Mouse (Mus musculus) layer of hippocampus, adult 9-10 months (tissue): ENCODE measurements at regions not wholly inside any gene's neighbourhood (a gene's known extent, or its start where the extent isn't known, plus 50 kb on each side); places are given as distances from the start of the nearest gene placed in this dataset.
A peak's percentile ranks its signal among the peaks of the same experiment; 100 is the strongest.

Source experiments
- DNase-seq: peaks from one replicate; pipeline ENCODE4 v3.0.0; 2022; ENCODE audit warnings: low spot score

DNA sequence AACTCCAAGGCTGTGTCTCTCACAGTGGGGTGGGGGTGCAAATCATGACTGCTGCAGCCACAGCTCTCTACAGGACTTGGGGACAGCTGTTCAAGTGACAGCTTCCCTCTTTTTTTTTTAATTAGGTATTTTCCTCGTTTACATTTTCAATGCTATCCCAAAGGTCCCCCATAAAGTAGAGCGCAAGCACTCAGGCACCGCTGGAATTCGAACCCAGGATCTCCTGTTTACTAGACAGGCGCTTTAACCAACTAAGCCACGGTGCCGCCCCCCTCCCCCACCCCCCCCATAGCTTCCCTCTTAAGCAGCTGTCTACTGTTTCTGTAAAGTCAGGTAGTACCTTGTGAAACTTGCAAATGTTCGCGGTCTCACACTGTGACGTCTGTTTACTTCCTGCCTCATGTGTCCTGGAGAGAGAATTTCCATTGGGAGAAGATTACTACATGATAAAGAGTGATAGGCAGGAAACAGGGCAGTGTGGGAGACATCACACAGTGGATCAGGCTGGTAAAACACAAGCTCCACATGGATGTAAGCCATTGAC lies 324.7 kb downstream of the 1700129C05Rik start:
- no peak for DNase-seq

DNA sequence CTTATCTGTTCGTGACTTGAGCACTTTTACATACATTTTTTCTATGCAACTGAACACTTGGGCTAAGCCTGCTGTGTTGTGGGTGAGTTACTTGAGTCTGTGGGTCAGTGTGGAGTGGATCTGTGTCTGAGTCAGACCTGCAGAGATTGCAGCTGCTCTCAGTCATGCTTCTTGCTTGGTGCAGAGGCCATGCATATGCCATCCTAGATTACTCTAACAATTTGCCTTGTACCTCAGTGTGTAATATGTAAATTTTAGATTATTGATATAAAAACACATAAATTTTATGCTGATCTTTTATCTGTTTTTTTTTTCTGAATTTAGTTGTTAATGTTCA lies 326.2 kb downstream of the 1700129C05Rik start:
- no peak for DNase-seq

DNA sequence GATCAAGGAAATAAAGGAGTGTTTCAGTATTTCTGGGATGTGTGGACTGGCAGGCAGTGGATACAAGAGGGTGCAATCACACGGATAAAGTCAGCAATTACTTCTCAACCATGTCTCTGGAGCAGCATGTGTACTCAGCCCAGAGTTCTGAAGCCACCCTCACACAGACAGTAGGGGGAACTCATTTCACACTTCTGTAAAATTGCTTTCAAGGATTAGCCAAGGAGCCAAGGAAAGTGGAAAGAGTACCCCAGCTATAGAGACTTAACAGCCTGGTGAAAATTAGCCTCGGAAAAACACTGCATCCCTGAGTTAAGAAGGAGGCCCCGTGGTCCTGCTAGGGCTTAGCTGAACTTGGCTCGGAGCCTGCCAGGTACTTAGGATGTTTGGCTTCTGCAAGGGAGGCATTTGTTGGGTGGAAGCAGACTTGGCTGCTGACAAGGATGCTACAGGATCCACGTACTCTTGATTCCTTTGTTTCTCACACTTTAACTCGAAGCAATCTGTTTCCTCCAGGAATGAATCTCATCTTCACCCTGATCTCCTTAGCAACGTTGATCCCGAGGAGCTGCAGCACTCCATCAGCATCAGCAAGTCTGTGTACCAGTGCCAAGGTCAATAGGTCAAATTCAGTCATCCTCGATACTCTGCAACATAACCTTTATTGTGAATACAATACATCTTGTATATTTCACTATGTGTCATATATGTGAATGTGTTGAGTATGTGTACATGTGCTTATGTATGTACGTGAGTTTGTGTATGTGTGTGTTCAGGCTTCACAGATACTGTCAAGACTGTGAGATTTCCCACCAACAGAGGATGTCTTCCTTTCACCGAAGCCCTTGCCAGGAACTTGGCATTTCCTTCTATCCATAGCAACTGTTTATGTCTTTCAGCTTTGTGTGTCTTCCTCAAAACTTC lies 326.8 kb downstream of the 1700129C05Rik start:
- DNase-seq: no peak

DNA sequence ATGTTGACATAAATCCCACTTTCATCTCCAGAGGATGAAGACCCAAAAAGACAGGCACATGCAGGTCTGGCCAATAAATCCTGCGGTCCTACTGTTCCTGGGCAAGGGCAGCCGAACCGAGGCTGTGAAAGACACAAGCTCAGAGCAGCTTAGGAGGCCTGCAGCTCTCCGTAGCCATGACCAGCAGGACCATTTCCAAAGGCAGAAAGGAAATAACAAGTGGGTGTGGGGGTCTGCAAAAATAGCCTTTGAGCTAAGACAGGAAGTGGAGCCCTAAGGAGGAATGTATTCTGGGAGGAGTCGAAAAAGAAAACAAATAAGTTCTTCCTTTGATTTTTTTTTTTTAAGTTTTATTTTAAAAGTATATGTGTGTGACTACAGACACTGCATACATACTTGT lies 330.1 kb downstream of the 1700129C05Rik start:
- no peak for DNase-seq

DNA sequence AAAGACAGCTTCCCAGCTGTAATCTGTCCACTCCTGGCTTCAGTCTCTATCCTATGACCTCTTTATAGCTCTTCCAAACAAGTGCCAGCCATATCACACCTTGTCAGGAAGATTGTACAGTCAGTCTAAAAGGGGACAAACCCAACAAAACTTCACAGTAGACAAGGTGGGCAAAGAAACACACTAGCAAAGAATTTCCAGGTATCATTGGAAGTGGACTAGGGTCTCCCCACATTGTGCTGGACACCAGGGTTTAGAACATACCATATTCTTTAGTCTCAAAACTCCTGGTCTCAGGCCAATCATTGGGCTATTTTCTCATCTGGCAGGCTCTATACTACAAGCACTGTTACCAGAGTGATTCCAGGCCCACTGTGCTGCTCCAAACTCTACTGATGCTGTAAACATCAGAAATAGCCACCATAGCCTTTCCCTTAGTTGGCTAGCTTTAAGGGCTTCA lies 341.3 kb downstream of the 1700129C05Rik start:
- DNase-seq: no peak

DNA sequence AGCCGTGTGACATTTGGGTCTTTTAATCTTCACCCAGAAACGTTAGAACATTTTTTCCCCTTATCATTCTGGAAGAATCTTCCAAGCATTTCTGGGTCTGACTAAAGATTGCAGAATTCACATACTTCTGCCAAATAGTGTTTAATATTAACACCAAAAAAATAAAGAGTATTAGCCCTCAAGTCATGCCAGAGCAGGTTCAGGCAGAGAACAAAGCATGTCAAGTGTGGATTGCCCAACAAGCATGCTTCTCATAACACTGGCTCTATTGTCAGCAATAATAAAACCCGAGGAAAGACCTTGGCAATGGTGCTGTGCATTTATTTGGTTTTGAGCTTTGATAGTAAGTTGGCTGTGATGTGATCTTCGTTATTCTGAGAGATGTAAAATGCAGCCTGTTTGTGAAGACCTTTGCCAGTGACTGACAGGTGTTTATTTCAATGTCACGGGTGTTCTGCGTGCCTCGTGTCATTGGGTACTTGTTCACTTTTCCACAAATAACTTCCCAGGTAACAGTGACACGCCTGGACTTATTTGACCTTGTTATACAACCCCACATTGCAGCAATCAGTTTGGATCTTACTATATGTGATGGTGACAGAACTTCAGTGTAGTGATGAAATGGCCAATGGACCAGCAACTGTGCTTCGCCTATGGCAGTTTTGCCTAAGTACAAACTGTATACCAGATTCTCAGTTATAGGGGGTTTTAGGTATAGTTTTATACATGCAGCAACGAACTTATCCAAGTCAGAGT lies 354.3 kb downstream of the 1700129C05Rik start:
- DNase-seq: no peak

DNA sequence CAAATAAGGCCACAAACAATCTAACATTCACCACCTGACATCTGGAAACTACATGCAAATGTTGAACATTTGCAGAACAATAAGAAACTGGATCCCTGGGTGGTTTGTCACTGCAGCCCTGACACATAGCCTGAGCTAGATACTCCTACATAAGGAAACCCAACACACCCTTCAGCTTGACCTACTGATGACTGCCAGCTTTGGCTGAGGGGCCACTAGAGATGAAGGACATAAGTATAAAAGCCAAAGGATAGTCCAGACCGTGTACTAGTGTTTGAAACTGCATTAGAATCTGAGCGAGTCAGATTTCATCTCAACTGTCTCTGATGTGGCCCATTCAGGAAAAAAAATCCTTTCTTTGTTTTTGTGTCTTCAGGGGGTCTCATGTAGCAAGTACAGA lies 355.1 kb downstream of the 1700129C05Rik start:
- DNase-seq: no peak

DNA sequence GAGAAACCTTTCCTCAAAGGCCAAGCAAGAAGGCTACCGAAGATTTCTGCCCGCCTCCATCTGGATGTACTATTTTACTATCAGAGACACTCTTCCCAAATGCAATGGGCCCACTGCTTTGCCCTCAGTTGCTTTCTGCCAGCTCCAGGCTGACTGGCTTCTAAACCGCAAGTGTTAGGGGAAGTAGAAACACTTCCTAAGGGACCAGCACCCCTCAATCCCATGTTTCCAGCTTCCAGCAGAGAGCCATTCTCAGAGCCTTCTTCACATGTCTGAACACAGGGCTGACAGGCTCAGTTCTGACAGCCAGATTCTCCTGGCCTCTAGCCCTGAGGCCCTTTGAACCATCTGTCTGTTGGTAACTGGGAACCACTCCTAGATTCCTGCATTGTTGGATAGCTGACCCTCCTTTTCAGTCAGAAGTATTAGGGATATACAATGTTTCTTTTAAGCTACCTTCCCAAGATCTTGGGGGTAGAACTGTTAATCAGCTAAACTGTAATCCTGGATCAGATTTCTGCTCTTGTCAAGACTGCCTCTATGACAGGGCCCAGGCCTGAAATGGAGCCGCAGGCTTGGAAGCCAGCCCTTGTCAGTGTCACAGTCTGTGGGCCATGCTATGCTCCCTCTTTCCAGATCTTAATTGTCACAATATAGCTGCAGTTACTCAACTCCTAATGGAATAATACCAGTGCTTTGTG lies 355.8 kb downstream of the 1700129C05Rik start:
- no peak for DNase-seq

DNA sequence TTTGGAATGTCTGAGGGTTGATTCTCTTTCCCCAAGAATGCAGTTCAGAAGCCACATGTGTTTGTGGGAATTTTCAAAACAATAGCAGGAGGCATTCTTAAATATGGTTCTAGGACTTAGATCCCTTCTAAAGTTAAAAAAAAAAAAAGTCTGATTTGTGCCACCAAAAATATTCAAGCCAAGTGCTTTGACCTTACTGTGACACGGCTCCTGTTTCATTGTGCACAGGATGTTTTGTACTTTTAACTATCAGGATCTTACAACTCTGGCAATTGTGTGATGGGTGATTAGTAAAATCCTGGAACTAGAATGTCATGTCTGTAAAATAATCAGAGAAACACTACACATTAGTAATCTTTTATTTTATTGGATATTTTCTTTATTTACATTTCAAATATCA lies 359.5 kb downstream of the 1700129C05Rik start:
- no peak for DNase-seq

DNA sequence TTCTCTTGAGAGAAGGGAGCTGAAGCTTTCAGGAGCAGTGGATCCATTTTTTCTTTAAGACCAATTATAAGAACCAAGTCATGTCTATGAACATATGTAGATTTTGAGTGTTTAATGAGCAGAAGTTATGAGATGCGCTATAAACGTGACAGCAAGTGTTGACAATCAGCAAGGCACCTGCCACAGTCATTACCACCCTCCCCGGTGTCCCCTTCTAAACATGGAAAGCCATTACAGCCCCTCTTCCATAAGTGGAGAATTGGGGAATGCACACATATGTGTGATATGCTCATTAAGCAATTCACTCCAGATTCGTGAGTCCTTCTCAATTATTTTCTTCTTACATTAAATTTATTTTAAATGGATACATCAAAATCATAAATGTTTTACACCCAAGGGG lies 362.4 kb downstream of the 1700129C05Rik start:
- DNase-seq: no peak

DNA sequence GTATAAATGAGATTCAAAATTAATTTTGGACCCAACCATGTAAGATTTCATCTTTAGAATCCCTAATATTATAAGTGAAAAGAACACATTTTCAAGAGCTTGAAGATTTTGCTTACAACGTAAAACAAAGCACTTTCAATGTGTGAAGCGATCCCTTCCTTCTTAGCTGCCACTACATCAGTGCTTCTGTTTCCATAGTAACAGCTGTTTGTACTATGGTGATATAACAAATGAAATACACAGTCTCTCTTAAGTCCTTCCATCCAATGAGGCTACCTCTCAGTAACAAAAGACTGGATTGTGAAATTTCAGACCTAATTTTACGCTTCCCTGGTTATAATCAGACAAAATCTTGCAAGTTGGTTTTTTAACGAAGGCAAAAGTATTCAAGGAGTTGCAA lies 364.0 kb downstream of the 1700129C05Rik start:
- DNase-seq: no peak

DNA sequence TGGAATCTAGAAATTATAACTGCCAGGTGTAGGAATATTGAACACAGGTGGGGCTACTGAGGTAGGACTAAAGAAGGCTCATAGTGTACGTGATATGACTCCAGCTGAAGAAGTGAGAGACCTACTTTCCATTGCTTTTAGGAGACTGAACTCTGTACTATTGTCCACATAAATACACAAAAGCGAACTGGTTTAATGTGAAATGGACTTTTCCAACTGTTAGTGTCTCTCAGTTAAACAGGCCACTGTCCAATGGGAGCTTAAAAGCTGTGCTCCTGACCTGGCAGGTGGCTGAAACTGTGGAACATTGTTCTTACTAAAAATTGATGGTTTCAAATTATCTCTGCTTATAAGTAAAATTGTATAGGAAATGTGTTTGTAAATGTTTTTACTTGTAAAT lies 381.4 kb downstream of the 1700129C05Rik start:
- DNase-seq: no peak

DNA sequence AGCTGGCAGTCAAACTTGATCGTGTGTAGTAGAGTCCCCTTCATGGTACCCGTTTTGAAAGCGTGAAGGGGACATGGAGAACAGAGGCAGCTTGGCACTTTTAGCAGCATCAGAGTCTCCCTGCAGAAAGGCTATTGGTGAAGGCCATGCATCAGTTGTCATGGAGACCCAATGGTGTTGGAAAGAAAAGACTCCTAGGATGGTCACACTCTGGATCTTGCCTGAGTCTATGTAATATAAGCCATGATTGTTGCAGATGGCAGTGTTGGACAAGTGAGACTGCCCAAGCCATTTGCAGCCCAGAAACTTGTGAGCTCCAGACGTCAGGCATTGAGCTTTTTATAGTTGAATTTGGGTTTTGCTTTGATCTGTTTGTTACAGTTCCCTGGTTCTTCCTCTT lies 382.9 kb downstream of the 1700129C05Rik start:
- DNase-seq: no peak

DNA sequence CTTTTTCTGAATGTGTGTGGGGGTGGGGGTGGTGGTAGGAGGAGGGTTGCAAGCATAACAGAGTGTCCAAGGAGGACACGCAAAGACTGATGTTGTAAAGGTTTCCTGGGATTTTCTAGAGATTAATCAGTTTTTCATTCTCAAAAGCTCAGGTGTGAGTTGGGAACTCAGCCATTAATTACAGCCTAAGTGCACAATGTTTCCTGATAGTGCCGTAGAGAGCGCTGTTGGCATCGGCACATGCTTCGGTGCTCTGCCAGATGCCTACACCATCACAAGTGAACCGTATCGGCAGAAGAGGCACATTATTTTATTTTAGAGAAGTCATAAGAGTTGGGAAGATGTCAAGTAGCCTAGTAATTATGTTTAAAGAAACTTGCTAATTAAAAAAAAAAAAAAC lies 388.9 kb downstream of the 1700129C05Rik start:
- DNase-seq: no peak

DNA sequence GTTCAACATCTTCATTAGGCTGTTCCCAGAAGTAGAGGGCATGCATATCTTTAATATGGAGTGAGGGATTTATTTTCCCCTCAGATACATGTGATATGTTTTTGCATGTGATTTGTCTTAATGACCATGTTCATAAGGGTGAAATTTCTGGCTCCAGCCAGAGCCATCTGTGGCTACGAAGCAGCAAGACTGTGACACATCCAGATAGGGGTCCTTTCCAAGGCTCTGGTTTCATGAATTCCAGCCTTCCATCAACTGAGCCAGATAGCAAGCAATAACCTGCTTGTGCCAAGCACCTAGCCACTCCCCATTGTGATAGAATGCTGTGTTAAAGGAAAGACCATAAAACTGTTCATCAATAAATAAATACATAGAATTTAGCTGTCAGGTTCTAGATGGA lies 389.6 kb downstream of the 1700129C05Rik start:
- no peak for DNase-seq

DNA sequence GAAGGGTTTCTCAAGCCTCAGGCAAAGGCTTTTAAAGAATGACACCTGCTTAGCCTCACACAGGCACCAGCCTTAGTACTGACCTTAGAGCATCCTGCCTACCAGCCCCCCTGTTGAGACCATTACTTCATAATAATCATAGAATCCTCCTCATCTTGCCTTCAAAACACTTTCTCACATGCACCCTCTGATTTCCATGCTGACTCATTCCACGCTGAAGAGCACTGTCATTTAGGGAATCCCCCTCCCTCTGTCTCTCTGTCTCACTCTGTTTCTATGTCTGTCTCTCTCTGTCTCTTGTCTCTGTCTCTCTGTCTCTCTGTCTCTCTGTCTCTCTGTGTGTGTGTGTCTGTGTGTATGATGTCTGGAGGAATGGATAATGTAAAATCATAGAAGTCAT lies 416.3 kb downstream of the 1700129C05Rik start:
- DNase-seq: no peak

DNA sequence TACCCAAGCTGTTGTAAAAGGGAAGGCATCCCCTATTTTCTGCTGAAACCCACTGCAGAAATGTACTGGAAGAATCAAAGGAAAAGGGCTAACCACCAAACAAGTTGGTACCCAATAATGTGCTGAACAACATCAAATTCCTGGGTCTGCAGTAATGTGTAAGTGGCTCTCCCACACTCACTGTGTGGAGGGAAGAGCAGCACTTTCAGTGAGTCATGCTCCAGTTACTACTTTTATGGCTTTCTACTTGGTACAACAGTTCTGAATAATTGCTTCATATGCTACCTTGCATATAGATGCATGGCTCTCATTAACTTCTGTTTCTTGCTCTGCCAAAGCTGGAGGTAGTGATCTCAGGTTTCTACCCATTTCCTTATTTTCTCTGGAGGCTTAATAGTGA lies 427.8 kb downstream of the 1700129C05Rik start:
- no peak for DNase-seq

DNA sequence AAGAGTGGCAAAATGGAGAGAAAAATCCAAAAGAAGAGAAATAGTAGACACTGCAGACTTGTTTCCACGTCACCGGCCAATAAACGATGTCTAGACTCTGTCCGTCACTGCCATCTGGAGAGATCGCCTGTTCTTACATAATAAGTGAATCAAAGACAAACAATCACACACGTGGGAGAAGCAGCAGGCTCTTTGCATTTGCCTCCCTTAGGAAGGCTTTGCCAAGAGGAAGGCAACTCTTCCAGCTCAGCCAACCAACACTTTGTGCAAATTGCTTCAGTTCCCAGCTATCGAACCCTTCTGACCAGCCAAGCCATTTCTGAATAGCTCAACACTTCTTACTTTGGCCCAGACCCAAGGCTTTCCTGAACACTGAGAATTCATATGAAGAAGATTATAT lies 432.8 kb downstream of the 1700129C05Rik start:
- peak; percentile 18 for DNase-seq

DNA sequence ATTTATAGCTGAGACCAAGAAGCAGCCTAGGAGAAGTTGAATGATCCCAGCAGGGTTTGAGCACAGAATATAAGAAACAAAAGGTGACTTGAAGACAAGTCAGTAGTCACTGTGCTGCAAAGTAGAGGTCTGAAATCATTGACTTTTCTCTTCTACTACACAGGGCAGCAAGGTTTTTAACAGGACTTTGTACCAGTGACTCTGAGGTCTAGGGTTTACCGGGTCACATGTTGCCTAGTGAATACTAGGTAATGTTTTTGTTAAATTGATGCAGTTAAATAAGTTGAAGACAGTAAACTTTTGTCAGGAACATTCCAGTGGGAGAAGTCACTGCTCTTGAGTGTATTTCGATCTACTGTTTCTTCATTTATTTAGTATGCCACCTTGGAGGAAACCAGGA lies 433.4 kb downstream of the 1700129C05Rik start:
- DNase-seq: no peak

DNA sequence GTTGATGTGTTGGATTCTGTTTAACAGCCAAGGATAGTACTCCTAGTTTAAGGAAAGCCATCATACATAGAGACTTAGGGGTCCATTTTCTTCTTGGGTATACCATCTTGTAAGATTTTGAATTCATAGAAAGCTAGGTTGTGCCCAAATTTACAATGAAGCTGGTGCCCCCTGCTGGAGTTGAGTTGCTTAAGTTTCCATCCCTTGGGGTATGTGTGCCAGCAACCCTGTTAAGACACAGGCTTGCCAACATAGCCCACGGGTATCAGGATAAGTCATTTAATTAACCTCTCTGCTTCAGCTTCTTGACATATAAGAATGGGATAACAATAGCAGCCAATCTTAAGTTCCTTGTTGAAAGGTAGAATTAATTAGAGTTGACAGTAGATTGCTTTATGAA lies 440.9 kb downstream of the 1700129C05Rik start:
- DNase-seq: peak; percentile 45

DNA sequence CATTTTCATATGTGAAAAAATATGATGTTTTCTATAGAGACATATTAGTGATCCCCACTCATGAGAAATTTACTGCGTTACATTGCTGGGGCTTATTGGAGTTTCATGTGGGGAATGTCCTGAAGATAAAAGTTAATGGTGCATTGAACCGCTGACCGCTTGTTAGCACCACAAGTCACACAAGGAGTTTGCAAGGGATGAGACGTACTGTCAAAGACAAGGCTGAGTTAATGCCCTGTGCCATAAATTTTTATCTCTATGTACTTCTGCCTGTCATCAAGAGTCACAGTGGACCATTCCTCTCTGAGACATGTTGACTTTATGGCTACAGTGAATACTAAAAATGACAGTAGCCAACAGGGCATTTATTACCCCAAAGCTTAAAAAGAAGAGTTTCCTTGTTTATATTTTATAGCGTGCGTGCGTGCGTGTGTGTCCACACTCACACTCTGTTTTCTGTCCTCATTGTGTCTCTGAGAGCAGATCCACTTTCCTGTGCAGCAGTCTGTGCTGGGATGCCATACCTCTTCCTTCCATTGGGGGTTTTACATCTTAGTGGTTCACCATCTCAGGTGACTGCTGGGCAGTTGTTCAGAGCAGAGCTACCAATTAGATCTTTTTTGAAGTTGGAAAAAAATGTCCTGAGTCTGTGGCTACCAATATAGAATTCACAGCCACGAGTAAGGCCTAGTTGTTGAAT lies 451.4 kb downstream of the 1700129C05Rik start:
- no peak for DNase-seq

DNA sequence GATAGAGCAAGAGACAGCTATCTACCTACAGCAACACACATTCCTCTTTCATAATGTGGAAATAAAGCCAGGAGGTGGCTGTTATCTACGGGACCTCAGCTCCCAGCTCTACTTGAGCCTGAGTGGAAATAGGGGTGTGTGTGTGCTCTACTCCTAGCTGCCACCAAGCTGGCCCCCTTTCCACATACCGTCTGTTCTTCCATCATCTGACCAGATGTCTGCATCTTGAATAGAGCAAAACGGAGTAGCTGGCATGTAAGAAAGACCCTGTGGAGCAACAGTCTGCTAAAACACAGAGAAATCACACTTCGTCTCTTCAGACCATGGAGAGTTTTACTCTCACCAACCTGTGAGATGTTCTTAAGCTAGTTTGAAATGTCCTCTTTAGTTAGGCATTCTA lies 454.9 kb downstream of the 1700129C05Rik start:
- no peak for DNase-seq
